Mouse (Mus musculus) bone marrow, adult 2 months (tissue): Measurements from ENCODE around the gene Kcnip1. TPM values are rescaled to one million over a fixed set of nuclear protein-coding genes. Genes with fewer than 3 reads are reported as not detected.

Source experiments
- H3K27ac ChIP-seq: fragments of 200-500 bp; 2 replicates; pipeline ENCODE4 v1.5.1; 2012; ENCODE audit warnings: low read depth, mild to moderate bottlenecking, control low read depth, inconsistent platforms, low read length; ENCODE audit not compliant: control insufficient read depth, poor library complexity, insufficient read depth
- H3K4me1 ChIP-seq: fragments of 200-500 bp; 2 replicates; pipeline ENCODE4 v1.6.1; 2011; ENCODE audit warnings: low read length; ENCODE audit not compliant: control insufficient read depth, insufficient read depth
- H3K4me3 ChIP-seq: fragments of 200-500 bp; replicated peaks from 2 replicates; pipeline ENCODE3; 2011; ENCODE audit warnings: mild to moderate bottlenecking, low read depth, low read length, control low read depth; ENCODE audit not compliant: control insufficient read depth
- CTCF ChIP-seq: fragments of 200-500 bp; IDR thresholded peaks from 2 replicates; pipeline ENCODE4 v1.5.1; 2011; ENCODE audit warnings: low read length, control low read depth; ENCODE audit not compliant: control insufficient read depth, insufficient read depth
- POLR2A ChIP-seq: fragments of 200-500 bp; IDR thresholded peaks from 2 replicates; pipeline ENCODE4 v1.6.1; 2011; ENCODE audit warnings: low read depth, mild to moderate bottlenecking, control low read depth, low read length, borderline replicate concordance; ENCODE audit not compliant: control insufficient read depth
- WGBS: fragments of 180-500 bp; shearing (Covaris S2); methylation state at CpG from one replicate; pipeline ENCODE4 v1.1.7; 2018; 5-methylcytosine and 5-hydroxymethylcytosine counted together
- polyA plus RNA-seq: library from polyadenylated mRNA; stranded (reverse); fragments of >200 nt; gene quantifications from 2 replicates; pipeline ENCODE4 v1.2.4, GENCODE M21; 2011; ENCODE audit warnings: low replicate concordance; ENCODE audit not compliant: missing spikeins, insufficient read depth, insufficient read length

Kcnip1 gene
- polyA plus RNA-seq, 1 experiment = not detected

DNA sequence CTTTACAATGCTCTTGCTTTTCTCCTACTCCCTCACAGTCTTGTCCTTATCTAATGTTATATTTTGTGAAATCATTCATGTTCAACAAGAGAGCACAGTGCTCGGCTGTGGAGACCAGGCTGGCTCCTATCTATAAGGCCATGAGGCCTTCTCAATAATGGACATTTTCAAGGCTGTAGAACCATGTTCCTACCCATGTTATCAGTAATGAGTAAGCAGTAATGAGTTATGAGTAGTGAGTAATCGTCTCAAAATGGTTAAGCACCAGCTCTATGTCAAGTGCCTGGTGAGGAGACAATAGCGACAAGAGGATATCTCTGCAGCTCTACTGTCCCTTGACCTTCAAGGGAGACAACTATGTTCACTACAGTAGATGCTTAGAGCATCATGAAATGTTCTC lies 105.3 kb downstream of the Kcnip1 start:
- no peaks in the 10 kb centered on the region; the same call in 1 of the 2 replicates for H3K4me1 ChIP-seq
- TF ChIP-seq POLR2A (no peak), CTCF (no peak)
- H3K27ac ChIP-seq = no peak overlapping the region
- WGBS = 74% methylated on average over 3 of the region's 3 CpGs
- no peak overlapping the region for H3K4me3 ChIP-seq

DNA sequence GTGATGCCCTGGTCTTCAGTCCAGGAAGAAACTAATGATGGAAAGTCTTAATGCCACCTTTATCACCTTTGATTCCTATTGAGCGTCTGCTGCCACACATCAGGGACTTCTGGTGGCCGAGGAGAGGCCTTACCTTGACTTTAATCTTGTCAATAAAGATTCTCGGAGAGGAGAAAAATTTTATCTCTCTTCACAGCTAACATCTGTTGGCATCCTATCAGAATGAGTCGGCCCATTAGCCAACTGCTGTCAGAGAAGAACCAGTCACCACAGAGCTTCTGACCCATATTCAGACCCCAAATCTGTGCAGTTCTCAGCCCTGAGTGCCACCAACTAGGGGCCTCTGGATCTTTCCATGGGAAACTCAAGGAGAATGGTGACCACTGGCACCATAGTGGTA lies 107.0 kb downstream of the Kcnip1 start:
- Histone ChIP-seq H3K27ac (no peak overlapping the region), H3K4me3 (no peak overlapping the region), H3K4me1 (no peaks in the 10 kb centered on the region)
- no peak for TF ChIP-seq POLR2A
- TF ChIP-seq CTCF = no peak
- 54% methylated on average over 4 of the region's 4 CpGs for WGBS

DNA sequence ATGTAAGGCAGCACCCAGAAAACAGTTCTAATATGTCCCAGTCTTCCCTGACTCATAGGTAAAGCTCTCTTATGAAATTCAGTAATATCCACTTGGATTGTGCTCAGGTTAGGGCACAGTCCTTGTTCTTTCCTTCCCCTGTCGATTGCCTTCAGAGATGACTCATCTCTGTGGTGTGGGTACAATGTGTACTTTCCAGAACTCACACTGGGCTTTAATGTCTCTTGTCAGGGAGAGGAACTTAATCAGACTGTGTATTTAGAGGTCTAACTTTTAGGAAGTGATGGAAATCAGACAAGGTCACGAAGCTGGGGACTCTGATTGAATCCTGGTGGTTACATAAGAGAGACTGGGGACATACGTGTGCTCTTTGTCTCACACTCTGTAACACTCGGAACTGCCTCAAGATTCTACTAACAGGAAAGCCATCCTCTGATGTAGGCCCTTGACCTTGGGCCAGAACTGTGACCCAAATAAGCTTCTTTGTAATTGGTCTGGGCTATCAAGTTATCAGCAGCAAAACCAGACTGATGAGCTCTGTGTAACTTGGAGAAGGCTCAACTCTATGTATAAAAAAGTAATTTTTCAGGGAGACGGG lies 110.1 kb downstream of the Kcnip1 start:
- Histone ChIP-seq H3K4me3 (no peak overlapping the region), H3K27ac (no peak overlapping the region), H3K4me1 (no peaks in the 10 kb centered on the region)
- WGBS = 61% methylated on average over 5 of the region's 5 CpGs
- TF ChIP-seq POLR2A (no peak), CTCF (no peak)

DNA sequence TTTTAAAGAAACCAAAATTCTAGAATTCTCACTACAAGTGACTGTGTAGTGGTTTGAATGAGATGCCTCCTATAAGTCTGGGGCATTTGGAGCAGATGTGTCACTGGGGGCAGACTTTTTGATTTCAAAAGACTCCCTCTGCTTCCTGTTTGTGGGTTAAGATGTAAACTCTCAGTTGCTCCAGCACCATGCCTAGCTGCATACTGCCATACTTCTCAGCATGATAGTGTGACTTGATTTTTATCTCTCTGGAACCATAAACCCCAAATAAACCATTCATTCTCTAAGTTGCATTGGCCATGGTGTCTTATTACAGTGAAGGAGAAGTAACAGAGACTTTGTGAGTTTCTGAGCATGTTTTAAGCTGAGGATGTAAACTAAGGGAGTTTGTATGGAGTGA lies 118.0 kb downstream of the Kcnip1 start:
- no peak overlapping the region for H3K27ac ChIP-seq
- H3K4me3 ChIP-seq = no peak overlapping the region
- H3K4me1 ChIP-seq = no peaks in the 10 kb centered on the region
- TF ChIP-seq POLR2A (no peak), CTCF (no peak)

DNA sequence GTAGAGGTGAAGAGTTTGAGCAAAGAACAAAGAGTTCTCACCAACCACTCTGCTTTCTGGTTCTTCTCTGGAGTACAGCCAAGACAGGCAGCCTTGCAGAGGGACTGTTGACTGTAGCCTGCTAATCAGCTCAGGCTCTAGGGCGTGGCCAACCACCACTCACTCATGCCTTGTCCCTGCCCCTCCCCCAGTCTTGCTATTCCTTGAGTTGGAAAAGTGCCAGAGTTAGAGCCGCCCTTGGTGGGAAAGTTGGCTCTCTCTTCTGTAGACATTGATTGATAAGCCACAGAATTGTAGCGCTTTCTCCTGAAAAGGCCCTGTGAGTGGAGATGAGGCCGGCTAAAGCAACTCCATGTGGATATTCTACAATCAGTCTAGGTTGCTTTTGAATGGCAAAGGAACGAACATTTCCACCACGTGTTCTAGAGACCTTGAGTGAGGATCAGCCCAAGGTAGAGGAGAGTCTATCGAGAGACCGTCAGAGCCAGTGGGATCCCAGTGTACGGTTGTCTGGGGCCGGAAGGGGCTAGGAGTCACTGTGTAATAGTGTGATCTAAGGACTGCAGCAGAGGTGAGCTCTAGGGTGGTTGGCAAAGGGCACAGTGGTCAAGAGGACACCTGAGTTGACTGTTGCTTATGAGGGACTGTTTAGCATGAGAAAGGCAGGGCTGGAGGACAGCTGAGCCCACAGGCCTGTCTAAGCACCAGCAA lies 119.7 kb downstream of the Kcnip1 start:
- Histone ChIP-seq H3K27ac (no peak overlapping the region), H3K4me1 (no peaks in the 10 kb centered on the region), H3K4me3 (no peak overlapping the region)
- no peak for TF ChIP-seq CTCF
- TF ChIP-seq POLR2A = no peak
- 62% methylated on average over 10 of the region's 10 CpGs for WGBS

DNA sequence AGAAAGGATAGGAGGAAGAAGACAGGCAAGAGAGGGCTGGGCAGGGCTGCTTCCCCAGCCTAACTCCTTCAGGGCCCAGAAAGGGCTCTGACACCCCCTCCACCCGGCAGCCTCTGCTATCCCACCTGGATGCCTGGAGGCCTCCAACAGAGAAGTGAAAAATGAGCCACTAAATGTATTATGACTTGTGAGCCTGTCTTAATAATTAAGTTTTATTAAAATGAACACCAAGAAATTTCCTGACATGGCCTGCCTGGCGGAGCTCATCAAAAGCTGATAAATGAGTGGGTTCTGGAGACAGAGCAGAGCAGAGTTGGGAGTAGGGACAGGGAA lies 120.3 kb downstream of the Kcnip1 start:
- H3K27ac ChIP-seq = no peak overlapping the region
- 58% methylated on average over 2 of the region's 2 CpGs for WGBS

DNA sequence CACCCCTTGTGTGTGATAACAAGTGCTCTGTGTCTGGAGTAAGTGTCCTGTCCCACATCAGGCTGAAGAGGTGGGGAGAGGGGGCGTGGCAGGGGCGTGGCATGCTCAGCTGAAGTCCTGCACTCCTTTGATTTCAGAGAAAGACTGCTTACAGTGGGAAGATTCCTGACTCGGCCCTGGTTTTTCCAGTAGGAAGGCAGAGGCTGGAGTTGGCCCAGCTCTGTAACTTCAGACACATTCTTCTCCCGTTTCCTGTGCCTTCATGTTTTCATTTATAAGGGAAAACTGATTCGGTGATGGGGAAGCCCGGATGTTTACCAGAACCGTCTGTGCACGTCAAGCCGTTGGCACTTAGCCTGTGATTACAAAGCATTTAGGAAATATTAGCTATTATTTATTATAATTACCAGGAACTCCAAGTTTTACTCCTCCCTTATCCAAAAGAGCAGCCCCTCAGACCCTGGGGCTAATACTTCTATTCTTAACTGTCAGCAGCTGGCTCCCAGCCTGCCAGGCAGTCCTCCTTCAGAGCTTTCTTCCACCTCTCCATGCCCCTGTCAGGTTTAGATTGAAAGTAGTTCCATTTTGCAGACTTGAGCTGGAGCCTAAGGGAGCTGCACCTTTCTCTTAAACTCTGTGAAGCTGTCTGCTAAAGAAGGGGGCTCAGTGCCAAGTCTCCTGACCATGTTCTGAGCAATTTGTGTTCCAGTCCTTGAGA lies 120.8 kb downstream of the Kcnip1 start:
- H3K4me3 ChIP-seq = no peak overlapping the region
- WGBS = 54% methylated on average over 9 of the region's 9 CpGs
- H3K4me1 ChIP-seq = no peaks in the 10 kb centered on the region
- H3K27ac ChIP-seq = no peak overlapping the region
- TF ChIP-seq CTCF = no peak
- no peak for TF ChIP-seq POLR2A

More for the DNA sequence above, 120.3 kb downstream of the Kcnip1 start:
- TF ChIP-seq CTCF = no peak
- no peak for TF ChIP-seq POLR2A
- Histone ChIP-seq H3K4me3 (no peak overlapping the region), H3K4me1 (no peaks in the 10 kb centered on the region)

DNA sequence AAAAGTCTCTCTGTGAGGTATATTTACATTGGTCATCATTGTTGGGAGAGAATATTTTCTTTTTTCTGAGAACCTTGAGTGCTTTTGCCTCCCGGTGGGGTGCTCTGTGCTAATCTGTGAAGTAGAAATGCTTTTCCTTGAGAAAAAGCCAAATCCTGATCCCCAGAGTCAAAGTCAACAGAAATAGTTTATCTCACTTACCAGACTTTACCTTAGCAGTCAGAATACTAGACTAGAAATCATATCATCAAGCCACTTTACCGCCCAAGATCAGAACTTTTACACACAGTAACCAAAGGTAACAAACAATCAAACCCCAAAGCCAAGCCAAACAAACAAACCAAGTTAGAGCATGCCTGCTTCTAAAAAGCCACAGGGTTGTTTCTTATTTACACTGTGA lies 122.7 kb downstream of the Kcnip1 start:
- no peak overlapping the region for H3K27ac ChIP-seq
- 77% methylated on average over 2 of the region's 2 CpGs for WGBS
- H3K4me1 ChIP-seq = no peaks in the 10 kb centered on the region
- TF ChIP-seq CTCF = no peak
- H3K4me3 ChIP-seq = no peak overlapping the region
